Mouse (Mus musculus) liver, postnatal 0 days (tissue): ENCODE results near the gene Atoh8.

Source experiments
- CTCF ChIP-seq: sonication (generic); IDR thresholded peaks from 2 replicates; pipeline ENCODE4 v1.5.1; 2016; ENCODE audit warnings: antibody characterized with exemption, low read depth
- EP300 ChIP-seq: IDR thresholded peaks from 2 replicates; pipeline ENCODE4 v1.6.1; 2016; ENCODE audit warnings: antibody characterized with exemption, low read depth, mild to moderate bottlenecking

- TF ChIP-seq CTCF (no peak), EP300 (no peak)
These were observed 17.1 kb downstream of the Atoh8 start for GRCm38 (mm10) chr6:72218281-72218680.
